Mouse (Mus musculus) urinary bladder, postnatal 25 days (tissue): Measurements from ENCODE around the gene Akap2.
"Not testable (repeated sequence)": the region's sequence is repeated elsewhere in the genome, so short reads cannot be mapped to it uniquely, and the experiment has no call there.

Experiments used
- DNase-seq: peaks from one replicate; pipeline ENCODE4 v3.0.0; 2022; ENCODE audit warnings: low spot score

Akap2 gene

GRCm38 (mm10) chr4:57866990-57867389 lies 149.5 kb downstream of the Akap2 start:
- no peak for DNase-seq

DNA sequence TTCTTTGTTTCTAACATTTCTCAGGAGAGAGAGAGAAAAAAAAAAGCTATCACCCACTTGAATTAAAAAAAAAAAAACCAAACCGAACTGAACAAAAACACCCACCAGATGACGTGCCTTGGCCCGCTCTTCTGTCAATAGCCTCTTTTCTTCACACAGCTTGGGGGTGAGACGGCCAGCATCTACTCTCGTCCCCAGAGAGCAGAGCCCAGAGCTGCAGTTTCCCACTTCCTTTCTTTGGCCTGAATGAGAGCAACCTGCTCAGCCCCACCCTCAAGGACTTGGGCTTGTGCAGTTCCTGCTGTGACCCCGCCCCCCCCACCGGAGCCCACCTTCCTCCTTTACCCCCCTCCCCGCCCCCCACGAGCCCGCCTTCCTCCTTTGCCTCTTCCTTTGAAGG lies 150.0 kb downstream of the Akap2 start:
- DNase-seq = no peak

- DNase-seq = no peak
These were observed 161.7 kb downstream of the Akap2 start for GRCm38 (mm10) chr4:57879137-57879536.

DNA sequence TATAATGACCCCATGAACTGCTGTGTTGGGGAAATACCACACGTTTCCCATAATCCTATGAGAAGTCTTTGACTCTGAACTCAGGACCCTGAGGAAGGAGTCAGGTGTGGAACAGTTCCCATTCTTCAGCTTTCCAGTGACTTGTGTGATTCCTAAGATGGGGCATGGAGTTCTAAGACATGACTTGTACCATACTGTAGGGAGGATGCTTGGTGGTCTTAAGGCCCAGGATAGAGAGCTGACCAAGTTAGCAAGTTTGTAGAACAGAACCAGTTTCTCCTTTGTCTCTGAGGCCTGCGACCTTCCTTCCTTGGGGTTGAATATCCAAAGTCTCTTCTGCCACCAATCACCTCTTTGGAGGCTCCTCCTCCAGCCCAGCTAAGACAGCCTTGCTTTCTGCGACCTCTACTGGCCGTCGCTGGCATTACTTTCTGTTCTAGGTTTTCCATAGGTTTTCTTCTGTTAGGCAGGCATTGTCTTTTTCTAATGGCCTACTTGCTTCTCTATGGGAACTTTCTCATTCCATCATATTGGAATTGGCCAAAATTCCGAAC lies 162.4 kb downstream of the Akap2 start:
- peak; percentile 74 for DNase-seq

GRCm38 (mm10) chr4:57883520-57884421 lies 166.3 kb downstream of the Akap2 start:
- DNase-seq = no peak

- DNase-seq = no peak
These were observed 167.1 kb downstream of the Akap2 start for GRCm38 (mm10) chr4:57884511-57884910.

- DNase-seq = no peak
These were observed 167.7 kb downstream of the Akap2 start for GRCm38 (mm10) chr4:57885186-57885585.

- peak; percentile 38 for DNase-seq
These were observed 168.8 kb downstream of the Akap2 start for GRCm38 (mm10) chr4:57886066-57886887.

DNA sequence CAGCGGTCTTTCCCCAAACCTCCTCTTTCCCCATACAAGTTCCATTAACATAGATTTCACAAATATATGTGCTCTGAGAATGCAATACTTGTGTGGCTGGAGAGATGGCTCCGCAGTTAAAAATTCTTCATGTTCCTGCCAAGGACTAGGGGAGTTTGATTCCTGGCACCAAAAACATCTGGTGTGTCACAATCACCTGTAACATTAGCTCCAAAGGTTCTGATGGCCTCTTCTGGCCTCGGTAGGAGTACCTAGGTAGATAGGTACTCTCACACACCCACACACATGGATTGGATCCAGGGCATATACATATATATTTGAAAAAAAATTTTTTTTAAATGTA lies 169.4 kb downstream of the Akap2 start:
- no peak for DNase-seq

GRCm38 (mm10) chr4:57888246-57888645 lies 170.8 kb downstream of the Akap2 start:
- DNase-seq = no peak

DNA sequence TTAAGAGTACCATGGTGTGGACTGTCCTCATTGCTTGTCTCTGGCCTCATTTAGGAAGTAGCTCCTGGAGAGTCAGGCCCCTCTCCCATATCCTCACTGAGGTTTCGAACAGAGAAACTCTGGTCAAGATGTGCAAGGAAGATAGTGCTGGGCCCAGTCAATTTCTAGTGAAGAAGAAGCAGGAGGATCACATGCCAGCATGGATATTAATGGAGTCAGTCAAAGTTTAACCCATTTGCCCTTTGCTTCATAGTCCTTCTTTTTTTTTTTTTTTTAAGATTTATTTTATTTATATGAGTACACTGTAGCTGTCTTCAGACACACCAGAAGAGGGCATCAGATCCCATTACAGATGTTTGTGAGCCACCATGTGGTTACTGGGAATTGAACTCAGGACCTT lies 171.5 kb downstream of the Akap2 start:
- DNase-seq = not testable (repeated sequence)

DNA sequence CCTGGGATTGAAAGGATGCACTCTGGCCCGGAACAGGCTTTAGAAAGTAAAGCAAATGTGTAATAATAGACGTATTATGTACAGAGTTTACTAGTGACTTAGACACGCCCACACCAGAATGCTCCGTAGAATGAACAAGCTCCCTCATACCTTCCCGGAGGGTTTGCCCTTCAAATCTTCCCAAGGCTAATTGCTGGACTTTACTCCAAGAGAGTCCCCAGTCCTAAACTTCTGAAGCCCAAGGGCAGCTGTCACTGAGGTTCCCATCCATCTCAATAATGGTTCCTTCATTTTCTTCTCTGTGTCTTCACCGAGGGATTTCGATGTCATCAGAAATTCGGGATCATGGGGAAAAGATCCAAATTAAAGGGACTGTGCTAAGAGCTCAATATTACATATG lies 172.3 kb downstream of the Akap2 start:
- no peak for DNase-seq

- no peak for DNase-seq
These were observed 174.6 kb downstream of the Akap2 start for GRCm38 (mm10) chr4:57892001-57892586.

DNA sequence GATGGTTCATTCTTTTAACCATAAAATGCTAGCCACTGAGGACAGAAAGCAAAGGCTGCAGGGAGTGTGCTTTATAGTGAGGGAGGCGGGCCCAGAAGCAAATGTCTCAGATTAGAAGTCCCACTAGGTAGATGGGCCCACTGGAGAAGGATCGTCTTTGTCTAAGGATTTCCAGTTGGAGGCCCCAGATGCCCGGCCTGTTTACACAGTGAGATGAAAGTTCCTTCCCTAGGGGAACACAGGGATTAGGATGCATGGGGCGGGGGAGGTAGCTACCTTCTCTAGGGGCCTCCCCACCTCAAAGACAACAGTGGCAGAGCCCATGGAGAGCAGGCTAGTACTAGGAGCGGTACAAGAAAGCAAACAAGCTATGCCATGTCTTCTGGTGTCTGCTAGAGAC lies 177.7 kb downstream of the Akap2 start:
- no peak for DNase-seq

- no peak for DNase-seq
These were observed 178.4 kb downstream of the Akap2 start for GRCm38 (mm10) chr4:57895902-57896301.

DNA sequence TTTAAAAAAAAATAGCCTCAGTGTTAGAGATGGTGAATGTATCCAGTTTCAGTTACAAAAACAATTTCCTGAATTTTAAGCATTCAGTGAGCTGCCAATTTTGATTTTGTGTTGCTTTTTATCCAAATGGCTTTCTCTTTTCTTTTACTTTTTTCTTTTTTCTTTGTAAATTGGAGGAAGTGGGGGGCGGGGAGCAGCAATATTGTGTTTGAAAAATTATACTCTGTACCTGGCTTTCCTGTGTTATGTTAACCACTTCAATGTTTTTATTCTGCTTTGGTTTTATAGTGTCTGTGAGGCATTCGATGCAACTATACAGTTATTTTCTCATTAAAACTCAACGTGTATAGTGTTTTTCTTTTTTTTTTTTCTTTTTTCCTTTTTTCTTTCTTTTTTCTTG lies 179.2 kb downstream of the Akap2 start:
- no peak for DNase-seq

GRCm38 (mm10) chr4:57901210-57901609 lies 183.8 kb downstream of the Akap2 start:
- peak; percentile 44 for DNase-seq

- DNase-seq = no peak
These were observed 185.2 kb downstream of the Akap2 start for GRCm38 (mm10) chr4:57902619-57903018.

DNA sequence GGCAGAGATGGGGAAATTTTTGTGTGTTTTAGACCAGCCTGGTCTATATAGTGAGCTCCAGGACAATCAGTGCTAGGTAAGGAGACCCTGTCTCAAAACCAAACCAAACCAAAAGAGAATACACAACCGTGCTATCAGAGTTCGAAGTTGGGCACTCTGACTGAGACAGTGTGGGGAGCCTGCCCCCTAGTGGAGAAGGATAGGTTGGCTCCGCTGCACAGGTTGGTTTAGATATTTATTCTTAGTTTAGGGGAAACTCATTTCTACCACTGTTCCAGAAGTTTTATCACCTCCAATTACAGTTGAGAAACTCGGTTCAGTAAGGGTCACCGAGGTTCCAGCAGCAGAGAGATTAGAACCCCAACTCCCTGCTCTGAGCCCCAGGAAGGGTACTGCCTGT lies 186.8 kb downstream of the Akap2 start:
- peak; percentile 69 for DNase-seq

DNA sequence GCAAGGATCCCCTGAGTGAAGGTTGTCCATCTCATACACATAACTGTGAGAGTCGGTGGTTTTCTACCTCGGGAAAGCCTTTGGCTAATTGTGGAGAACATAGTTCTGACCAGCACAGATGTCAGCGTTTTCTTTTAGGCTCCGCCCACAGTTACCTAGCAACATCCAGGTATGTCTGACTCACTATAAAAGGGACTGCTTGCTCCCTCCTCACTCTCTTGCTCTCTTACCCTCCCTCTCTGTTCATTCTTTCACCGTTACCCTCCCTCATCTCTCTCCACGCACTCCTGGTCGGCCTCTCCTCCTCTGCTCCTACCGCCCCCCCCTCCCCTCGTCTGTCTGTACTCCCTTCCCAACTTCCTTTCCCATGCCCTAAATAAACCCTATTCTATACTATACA lies 187.2 kb downstream of the Akap2 start:
- peak; percentile 22 for DNase-seq

GRCm38 (mm10) chr4:57906708-57907107 lies 189.3 kb downstream of the Akap2 start:
- DNase-seq = no peak

GRCm38 (mm10) chr4:57908860-57909259 lies 191.4 kb downstream of the Akap2 start:
- no peak for DNase-seq

GRCm38 (mm10) chr4:57913021-57913420 lies 195.6 kb downstream of the Akap2 start:
- DNase-seq = no peak
